Mouse (Mus musculus) spleen, adult 2 months (tissue): ENCODE data around the gene Exoc4. TPM values are rescaled to one million over a fixed set of nuclear protein-coding genes. Genes with fewer than 3 reads are reported as not detected.

Source experiments
- DNase-seq, 2 experiments: peaks; one replicate each; pipeline versions ENCODE4 v3.0.0 to v3.0.0-alpha.2; 2012 to 2021; ENCODE audit warnings: low spot score in 2 of 2, low read depth in 1 of 2
- H3K27ac ChIP-seq: fragments of 200-500 bp; 2 replicates; pipeline ENCODE4 v1.5.1; 2012; ENCODE audit warnings: low read length, inconsistent platforms; ENCODE audit not compliant: insufficient read depth
- H3K27me3 ChIP-seq: fragments of 200-500 bp; 2 replicates; pipeline ENCODE4 v1.6.1; 2012; ENCODE audit warnings: mild to moderate bottlenecking, moderate library complexity, low read length, inconsistent platforms; ENCODE audit not compliant: control insufficient read depth, insufficient read depth
- H3K36me3 ChIP-seq: fragments of 200-500 bp; 2 replicates; pipeline ENCODE4 v1.6.1; 2012; ENCODE audit warnings: mild to moderate bottlenecking, low read length, inconsistent platforms; ENCODE audit not compliant: control insufficient read depth, insufficient read depth
- H3K4me1 ChIP-seq: fragments of 200-500 bp; 2 replicates; pipeline ENCODE4 v1.6.1; 2011; ENCODE audit warnings: inconsistent platforms; ENCODE audit not compliant: control insufficient read depth, insufficient read depth, insufficient read length
- H3K4me3 ChIP-seq: fragments of 200-500 bp; 2 replicates; pipeline ENCODE4 v1.5.1; 2011; ENCODE audit warnings: mild to moderate bottlenecking, inconsistent platforms; ENCODE audit not compliant: insufficient read depth, insufficient read length; ENCODE audit errors: extremely low read depth
- CTCF ChIP-seq: fragments of 200-500 bp; IDR thresholded peaks from 2 replicates; pipeline ENCODE4 v1.5.1; 2011; ENCODE audit warnings: mild to moderate bottlenecking, inconsistent platforms; ENCODE audit not compliant: insufficient read depth, insufficient read length, insufficient replicate concordance; ENCODE audit errors: extremely low read depth
- POLR2A ChIP-seq: fragments of 200-500 bp; IDR thresholded peaks from 2 replicates; pipeline ENCODE4 v1.6.1; 2011; ENCODE audit warnings: low read depth, low read length, inconsistent platforms
- WGBS: fragments of 180-500 bp; shearing (Covaris S2); methylation state at CpG from one replicate; pipeline ENCODE4 v1.1.7; 2018; 5-methylcytosine and 5-hydroxymethylcytosine counted together
- polyA plus RNA-seq: library from polyadenylated mRNA; depleted of rRNA; stranded (reverse); fragments of >200 nt; gene quantifications from 2 replicates; pipeline ENCODE4 v1.2.3, GENCODE M21; 2012

Exoc4 gene
- polyA plus RNA-seq, 1 experiment, result 4.6 TPM

DNA sequence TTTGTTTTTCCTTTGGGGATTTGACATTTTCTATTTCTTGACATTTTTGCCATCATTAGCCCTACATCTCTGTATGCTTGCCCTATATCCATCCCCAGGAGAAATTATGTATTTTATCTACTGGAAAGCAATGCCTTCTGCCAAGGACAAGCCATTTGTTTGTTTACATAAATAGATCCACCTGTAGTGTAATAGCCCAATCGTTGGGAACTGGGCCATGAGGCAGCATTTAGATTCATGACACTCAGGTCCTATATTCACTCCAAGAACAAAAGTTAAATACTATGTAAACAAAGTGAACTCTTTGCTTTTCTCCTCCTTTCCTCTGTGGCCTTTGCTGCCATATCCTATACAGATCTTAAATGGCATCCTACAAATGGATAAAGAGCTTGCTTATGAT is 291.5 kb downstream of the Exoc4 start:
- no peaks in the 10 kb centered on the region for H3K27me3 ChIP-seq
- no peak for DNase-seq
- WGBS, result 79% methylated on average over 1 of the region's 1 CpGs
- H3K27ac ChIP-seq, result no peak overlapping the region
- H3K36me3 ChIP-seq, result no peaks in the 10 kb centered on the region
- no peak overlapping the region for H3K4me3 ChIP-seq
- TF ChIP-seq POLR2A, result no peak
- TF ChIP-seq CTCF, result no peak
- no peaks in the 10 kb centered on the region; the same call in 1 of the 2 replicates for H3K4me1 ChIP-seq

- Histone ChIP-seq H3K4me1 (no peaks in the 10 kb centered on the region; the same call in 1 of the 2 replicates), H3K36me3 (no peaks in the 10 kb centered on the region), H3K27ac (no peak overlapping the region), H3K4me3 (no peak overlapping the region), H3K27me3 (no peaks in the 10 kb centered on the region)
- 93% methylated on average over 6 of the region's 6 CpGs for whole genome bisulfite sequencing
- TF ChIP-seq POLR2A (no peak), CTCF (no peak)
- DNase-seq, result no peak
These were observed 293.8 kb downstream of the Exoc4 start for GRCm38 (mm10) chr6:33542712-33543111.

- H3K27ac ChIP-seq, result no peak overlapping the region
- H3K27me3 ChIP-seq, result no peaks in the 10 kb centered on the region
- H3K4me3 ChIP-seq, result no peak overlapping the region
- DNase-seq, result no peak
- TF ChIP-seq POLR2A, result no peak
- no peak for TF ChIP-seq CTCF
- no peaks in the 10 kb centered on the region for H3K36me3 ChIP-seq
- WGBS, result 91% methylated on average over 4 of the region's 4 CpGs
- no peaks in the 10 kb centered on the region for H3K4me1 ChIP-seq
These were observed 303.0 kb downstream of the Exoc4 start for GRCm38 (mm10) chr6:33551934-33552333.

GRCm38 (mm10) chr6:33560925-33561324 is 312.0 kb downstream of the Exoc4 start:
- 100% methylated on average over 1 of the region's 1 CpGs for WGBS
- Histone ChIP-seq H3K27me3 (no peaks in the 10 kb centered on the region), H3K27ac (no peak overlapping the region), H3K4me3 (no peak overlapping the region), H3K4me1 (no peaks in the 10 kb centered on the region), H3K36me3 (no peaks in the 10 kb centered on the region)
- DNase-seq, result no peak
- TF ChIP-seq CTCF (no peak), POLR2A (no peak)

DNA sequence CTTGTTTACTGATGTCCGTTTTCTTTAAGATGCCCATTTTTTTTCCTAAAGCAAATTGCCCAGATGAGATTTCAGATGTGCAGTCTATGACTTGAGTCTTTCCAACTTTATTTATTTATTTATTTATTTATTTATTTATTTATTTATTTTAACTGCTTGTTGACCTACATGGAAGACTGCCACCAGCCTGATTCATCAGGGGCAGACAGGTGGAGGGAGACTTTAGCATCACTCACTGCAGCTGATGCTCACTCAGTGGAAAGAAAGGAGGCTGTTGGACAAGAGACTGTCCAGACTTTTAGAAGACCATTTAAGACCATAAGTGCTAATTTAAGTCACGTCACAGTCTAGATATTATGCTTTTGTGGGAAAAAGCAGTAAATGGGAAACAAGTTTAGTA is 313.0 kb downstream of the Exoc4 start:
- Histone ChIP-seq H3K27me3 (no peaks in the 10 kb centered on the region), H3K36me3 (no peaks in the 10 kb centered on the region), H3K4me3 (no peak overlapping the region), H3K27ac (no peak overlapping the region), H3K4me1 (no peaks in the 10 kb centered on the region)
- TF ChIP-seq POLR2A (no peak), CTCF (no peak)
- WGBS, result 92% methylated on average over 2 of the region's 2 CpGs
- no peak for DNase-seq

DNA sequence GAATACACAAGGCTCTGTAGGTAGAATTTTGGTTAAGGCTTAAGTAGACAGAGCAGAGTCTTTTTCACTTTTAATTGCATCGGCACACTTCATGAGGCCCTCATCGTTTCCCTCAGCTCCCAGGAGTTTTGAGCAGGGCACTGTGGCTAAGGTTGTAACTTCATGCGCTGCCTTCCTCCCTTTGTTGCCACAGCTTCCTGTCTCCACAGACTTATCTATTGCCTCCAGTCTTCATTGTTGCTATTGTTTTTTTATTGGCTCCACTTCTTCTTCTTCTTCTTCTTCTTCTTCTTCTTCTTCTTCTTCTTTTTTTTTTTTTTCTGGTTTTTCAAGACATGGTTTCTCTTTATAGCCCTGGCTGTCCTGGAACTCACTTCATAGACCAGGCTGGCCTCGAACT is 327.1 kb downstream of the Exoc4 start:
- 70% methylated on average over 4 of the region's 4 CpGs for WGBS
- no peaks in the 10 kb centered on the region for H3K27me3 ChIP-seq
- no peaks in the 10 kb centered on the region for H3K36me3 ChIP-seq
- no peak overlapping the region for H3K4me3 ChIP-seq
- no peak overlapping the region for H3K27ac ChIP-seq
- H3K4me1 ChIP-seq, result no peaks in the 10 kb centered on the region
- DNase-seq, result no peak
- no peak for TF ChIP-seq CTCF
- no peak for TF ChIP-seq POLR2A

DNA sequence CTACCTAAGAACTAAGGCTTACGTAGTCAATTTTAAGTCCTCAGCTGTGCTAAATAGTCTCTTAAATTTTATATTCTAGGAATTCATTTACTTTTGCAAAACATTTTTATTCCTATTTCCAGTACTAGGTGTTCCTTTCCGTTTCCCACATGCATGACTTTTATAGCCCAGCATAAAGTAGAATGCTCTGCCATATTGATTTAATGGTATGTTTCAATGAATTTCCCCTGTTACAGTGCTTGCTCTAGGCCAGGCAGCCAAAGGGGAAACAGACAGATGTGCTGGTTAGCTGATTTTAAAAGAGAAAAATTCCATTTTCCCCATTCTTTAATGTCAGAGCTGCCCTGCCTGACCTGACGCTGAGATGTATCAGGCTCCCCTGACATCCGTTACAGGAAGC is 359.6 kb downstream of the Exoc4 start:
- Histone ChIP-seq H3K27me3 (no peaks in the 10 kb centered on the region), H3K4me3 (no peak overlapping the region), H3K27ac (no peak overlapping the region), H3K36me3 (no peaks in the 10 kb centered on the region), H3K4me1 (no peaks in the 10 kb centered on the region)
- DNase-seq, result no peak
- TF ChIP-seq POLR2A (no peak), CTCF (no peak)
- 95% methylated on average over 4 of the region's 4 CpGs for WGBS
